Mouse (Mus musculus) embryonic facial prominence, embryonic 10.5 days (tissue): ENCODE results near the gene Mtfmt. TPM values are rescaled to one million over a fixed set of nuclear protein-coding genes. Genes with fewer than 3 reads are reported as not detected.

Source experiments
- DNase-seq: peaks from one replicate; pipeline ENCODE4 v3.0.0-alpha.2; 2017; ENCODE audit warnings: low spot score
- H3K27ac ChIP-seq: fragments of 300-500 bp; sonication (generic); replicated peaks from 2 replicates; pipeline ENCODE4 v1.5.1; 2016; ENCODE audit warnings: mild to moderate bottlenecking
- H3K27me3 ChIP-seq: fragments of 300-500 bp; sonication (generic); replicated peaks from 2 replicates; pipeline ENCODE4 v1.6.1; 2016; ENCODE audit warnings: low read depth, mild to moderate bottlenecking; ENCODE audit not compliant: poor library complexity, severe bottlenecking
- H3K36me3 ChIP-seq: fragments of 300-500 bp; sonication (generic); replicated peaks from 2 replicates; pipeline ENCODE4 v1.6.1; 2016; ENCODE audit warnings: mild to moderate bottlenecking, moderate library complexity
- H3K4me1 ChIP-seq: fragments of 300-500 bp; sonication (generic); 2 replicates; pipeline ENCODE4 v1.6.1; 2016
- H3K4me3 ChIP-seq: fragments of 300-500 bp; sonication (generic); 2 replicates; pipeline ENCODE4 v1.5.1; 2016; ENCODE audit warnings: mild to moderate bottlenecking, moderate library complexity
- H3K9me3 ChIP-seq: fragments of 300-500 bp; sonication (generic); 2 replicates; pipeline ENCODE4 v1.6.1; 2016; ENCODE audit warnings: mild to moderate bottlenecking
- WGBS: fragments of 180-500 bp; shearing (Covaris S2); methylation state at CpG from one replicate; pipeline ENCODE4 v1.1.7; 2016; 5-methylcytosine and 5-hydroxymethylcytosine counted together
- polyA plus RNA-seq: library from polyadenylated mRNA; unstranded; fragments of >200 nt; fragmentation: Nextera tagmentation; extraction: Ambion mirVana; gene quantifications from 2 replicates; pipeline ENCODE4 v1.2.1, GENCODE M21; 2016

Gene Mtfmt
- 20.1 and 22.7 TPM in 2 replicates for polyA plus RNA-seq

DNA sequence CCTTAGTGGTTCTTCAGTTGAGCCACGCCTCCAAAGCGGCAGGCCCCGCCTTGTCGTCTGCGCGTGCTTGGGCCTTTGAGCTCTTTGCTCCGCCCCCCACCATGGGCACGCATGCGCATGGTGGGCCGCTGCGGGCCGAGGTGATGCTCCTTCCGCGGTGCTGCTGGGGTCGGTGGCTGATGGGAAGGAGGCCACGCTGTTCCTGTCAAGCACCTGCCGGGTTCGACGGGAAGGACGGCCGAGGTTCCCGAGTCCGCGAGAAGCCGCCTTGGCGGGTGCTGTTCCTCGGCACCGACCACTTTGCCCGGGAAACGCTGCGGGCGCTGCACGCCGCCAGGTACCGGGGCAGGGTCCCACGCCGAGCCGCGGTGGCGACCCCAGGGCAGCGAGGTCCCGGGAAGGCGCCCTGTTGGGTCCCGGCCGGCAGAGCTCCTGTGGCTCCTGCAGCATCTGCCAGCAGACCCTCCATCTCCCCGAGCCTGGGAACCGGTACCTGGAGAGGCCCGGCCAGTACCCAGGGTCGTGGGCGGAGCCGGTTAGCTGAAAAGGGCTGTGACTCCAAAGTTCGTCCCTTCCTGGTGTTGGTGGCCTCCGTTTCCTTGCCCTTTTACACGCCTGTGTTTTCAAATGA lies at the start of gene Mtfmt:
Mtfmt (plus strand) TSS at position 112 of the 631 bp plus-strand sequence.
- DNase-seq: peak; percentile 96
- no peaks in the 10 kb centered on the region for H3K9me3 ChIP-seq
- H3K4me3 ChIP-seq: peak within 1 kb of the TSS; percentile 90
- peak within 1 kb of the TSS; percentile 86 for H3K27ac ChIP-seq
- under 1% methylated on average over 54 of the region's 54 CpGs for WGBS
- H3K36me3 ChIP-seq: peaks cover 23% of the 10 kb centered on the region
- H3K4me1 ChIP-seq: peaks cover 5% of the 10 kb centered on the region
- no peaks in the 10 kb centered on the region for H3K27me3 ChIP-seq

DNA sequence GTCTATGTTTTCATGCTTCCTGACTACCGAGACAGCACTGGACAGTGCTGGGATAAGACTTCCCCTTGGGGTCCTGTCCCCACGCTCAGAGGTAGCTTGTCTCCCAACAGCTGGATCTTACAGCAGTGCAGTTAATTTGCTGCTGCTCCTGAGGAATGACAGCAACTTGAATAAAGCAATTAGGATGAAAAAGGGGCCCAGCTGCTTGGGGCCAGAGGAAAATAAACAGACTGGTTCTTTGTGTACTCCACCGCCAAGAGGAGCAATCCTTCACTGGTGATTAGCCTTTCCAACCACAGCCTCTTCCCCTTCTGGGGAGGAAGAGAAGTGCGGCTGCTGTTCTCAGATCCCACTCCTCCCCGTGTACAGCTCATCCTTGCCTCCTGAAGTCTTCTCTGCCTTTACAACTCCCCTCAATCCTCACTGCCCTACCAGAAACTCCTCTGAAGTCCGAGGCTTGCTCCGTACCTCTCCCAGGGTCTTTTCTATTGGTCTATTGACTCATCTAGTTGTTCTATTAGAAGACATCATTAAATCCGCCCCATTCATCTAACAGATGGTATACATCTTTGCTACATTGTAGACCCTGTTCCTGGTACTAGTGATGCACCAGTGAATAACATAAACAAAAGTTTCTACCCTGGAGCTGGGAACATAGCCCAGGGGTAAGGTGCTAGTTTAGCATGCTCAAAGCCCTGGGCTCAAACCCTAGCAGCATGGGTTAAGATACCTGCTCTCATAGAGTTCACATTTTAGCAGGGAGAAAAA lies 49.0 kb upstream of the Mtfmt start:
- DNase-seq: peak; percentile 29
- H3K36me3 ChIP-seq: no peaks in the 10 kb centered on the region
- peaks cover 31% of the 10 kb centered on the region for H3K4me1 ChIP-seq
- H3K9me3 ChIP-seq: 0 out of 2 replicates have a peak, but pooled peaks cover 2% of the 10 kb centered on the region
- no peak overlapping the region; the same call in 1 of the 2 replicates for H3K27ac ChIP-seq
- 31% methylated on average over 8 of the region's 8 CpGs for WGBS
- H3K27me3 ChIP-seq: peaks cover 34% of the 10 kb centered on the region
- no peak overlapping the region for H3K4me3 ChIP-seq

DNA sequence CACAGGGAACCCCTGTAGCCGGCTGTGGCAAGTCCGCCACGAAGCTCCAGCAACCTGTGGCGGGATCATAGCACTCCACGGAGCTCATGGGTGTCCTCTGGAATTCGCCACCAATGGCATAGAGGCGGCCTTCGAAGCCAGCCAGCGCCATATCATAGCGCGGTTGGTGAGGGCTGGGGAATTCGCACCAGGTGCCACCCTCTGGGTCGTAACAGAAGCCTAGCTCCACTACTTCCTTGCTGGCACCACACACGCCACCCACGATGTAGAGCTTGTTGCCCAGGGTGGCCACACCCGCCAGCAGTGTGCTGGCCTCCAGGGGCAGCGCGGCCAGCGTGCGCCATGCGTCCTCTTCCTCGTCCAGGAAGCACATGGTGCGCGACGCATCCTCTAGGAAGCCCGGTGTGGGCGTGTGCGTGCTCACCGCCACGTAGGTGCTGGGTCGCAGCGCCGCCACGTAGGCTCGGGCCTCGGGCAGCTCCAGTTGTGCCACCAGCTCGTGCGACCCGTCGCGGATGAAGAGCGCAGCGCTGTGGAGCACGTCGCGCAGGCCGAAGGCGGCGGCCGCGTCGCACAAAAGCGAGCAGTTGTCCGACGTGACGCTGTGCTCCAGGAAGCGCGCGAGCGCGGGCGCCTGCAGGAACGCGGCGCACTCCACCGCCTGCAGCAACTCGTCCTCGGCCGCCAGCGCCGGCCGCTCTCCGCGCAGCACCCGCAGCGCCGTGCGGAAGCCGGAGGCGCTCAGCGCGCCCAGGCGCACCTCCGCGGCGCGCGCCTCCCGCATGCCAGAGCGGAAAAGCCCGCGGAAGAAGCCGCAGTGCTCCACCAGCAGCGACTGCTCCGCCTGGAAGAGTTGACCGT lies 44.6 kb upstream of the Mtfmt start:
- H3K4me3 ChIP-seq: peak overlapping the region; percentile 60
- peaks cover 60% of the 10 kb centered on the region for H3K27me3 ChIP-seq
- H3K9me3 ChIP-seq: 0 out of 2 replicates have a peak, but pooled peaks cover 2% of the 10 kb centered on the region
- peaks cover 18% of the 10 kb centered on the region for H3K4me1 ChIP-seq
- no peaks in the 10 kb centered on the region for H3K36me3 ChIP-seq
- H3K27ac ChIP-seq: peak overlapping the region; percentile 63
- WGBS: 18% methylated on average over 96 of the region's 96 CpGs
- DNase-seq: peak; percentile 61

GRCm38 (mm10) chr9:65391613-65391964 lies 44.0 kb upstream of the Mtfmt start, which contains the start of gene Kbtbd13:
Kbtbd13 (minus strand) TSS chr9:65391652.
- 41% methylated on average over 8 of the region's 8 CpGs for WGBS
- no peak for DNase-seq
- H3K4me1 ChIP-seq: peaks cover 13% of the 10 kb centered on the region
- no peaks in the 10 kb centered on the region for H3K36me3 ChIP-seq
- H3K9me3 ChIP-seq: 0 out of 2 replicates have a peak, but pooled peaks cover 2% of the 10 kb centered on the region
- H3K27me3 ChIP-seq: peaks cover 60% of the 10 kb centered on the region
- peak within 1 kb of the TSS; percentile 60 for H3K4me3 ChIP-seq
- H3K27ac ChIP-seq: peak within 1 kb of the TSS; percentile 63

DNA sequence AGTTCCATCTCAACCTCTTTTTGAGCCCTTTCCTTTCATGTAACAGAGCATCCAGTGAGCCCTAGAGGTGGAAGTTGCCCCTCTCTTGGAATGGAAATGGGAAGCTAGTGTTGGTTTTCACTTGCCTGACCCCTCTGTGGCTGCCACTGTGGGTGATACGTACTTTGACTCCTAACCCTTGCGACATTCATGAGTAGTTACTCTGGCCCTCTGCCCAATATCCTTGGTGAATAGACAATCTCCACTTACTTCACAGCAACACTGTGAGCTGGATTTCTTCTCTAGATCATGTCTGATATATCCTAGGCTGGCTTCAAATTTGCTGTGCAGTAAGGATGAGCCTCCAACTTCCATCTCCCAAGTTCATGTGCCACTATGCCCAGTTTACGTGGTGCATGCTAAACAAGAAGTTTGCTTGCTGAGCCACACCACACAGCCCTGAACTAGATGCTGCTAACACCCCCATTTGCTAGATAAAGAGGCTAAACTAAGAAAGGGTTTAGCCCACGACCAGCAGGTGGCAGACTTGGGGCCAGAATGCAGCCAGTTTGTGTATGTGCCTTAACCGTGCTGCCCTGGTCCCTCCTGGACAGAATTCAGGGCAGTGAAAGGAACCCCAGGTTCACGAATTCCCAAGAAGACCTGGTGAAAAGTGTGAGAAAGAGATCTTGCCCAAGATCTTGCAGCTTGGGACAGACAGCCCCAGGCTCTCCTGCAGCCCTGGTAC lies 42.8 kb upstream of the Mtfmt start:
- 32% methylated on average over 6 of the region's 6 CpGs for WGBS
- 0 out of 2 replicates have a peak, but pooled peaks cover 2% of the 10 kb centered on the region for H3K9me3 ChIP-seq

GRCm38 (mm10) chr9:65393606-65394005 lies 42.0 kb upstream of the Mtfmt start:
- Histone ChIP-seq H3K27me3 (peaks cover 75% of the 10 kb centered on the region), H3K4me3 (no peak overlapping the region), H3K36me3 (no peaks in the 10 kb centered on the region), H3K27ac (no peak overlapping the region), H3K4me1 (peaks cover 18% of the 10 kb centered on the region), H3K9me3 (0 out of 2 replicates have a peak, but pooled peaks cover 2% of the 10 kb centered on the region)
- WGBS: 51% methylated on average over 2 of the region's 2 CpGs
- no peak for DNase-seq

More for the DNA sequence above, 42.8 kb upstream of the Mtfmt start:
- H3K4me1 ChIP-seq: peaks cover 11% of the 10 kb centered on the region
- peak; percentile 77 for DNase-seq
- H3K27me3 ChIP-seq: peaks cover 71% of the 10 kb centered on the region
- no peak overlapping the region for H3K27ac ChIP-seq
- H3K36me3 ChIP-seq: no peaks in the 10 kb centered on the region
- no peak overlapping the region for H3K4me3 ChIP-seq

- DNase-seq: no peak
- Histone ChIP-seq H3K27me3 (peaks cover 73% of the 10 kb centered on the region), H3K4me1 (peaks cover 25% of the 10 kb centered on the region), H3K4me3 (no peak overlapping the region), H3K36me3 (no peaks in the 10 kb centered on the region), H3K27ac (no peak overlapping the region), H3K9me3 (0 out of 2 replicates have a peak, but pooled peaks cover 2% of the 10 kb centered on the region)
- 62% methylated on average over 2 of the region's 2 CpGs for WGBS
Measured at GRCm38 (mm10) chr9:65394360-65394759, 41.2 kb upstream of the Mtfmt start.

- peaks cover 37% of the 10 kb centered on the region for H3K27me3 ChIP-seq
- H3K27ac ChIP-seq: peak within 1 kb of the TSS; percentile 85
- peak within 1 kb of the TSS; percentile 75 for H3K4me3 ChIP-seq
- peak; percentile 89 for DNase-seq
- H3K9me3 ChIP-seq: no peaks in the 10 kb centered on the region
- H3K36me3 ChIP-seq: no peaks in the 10 kb centered on the region
- under 1% methylated on average over 24 of the region's 24 CpGs for WGBS
- peaks cover 15% of the 10 kb centered on the region for H3K4me1 ChIP-seq
Measured at GRCm38 (mm10) chr9:65398279-65398678, 37.3 kb upstream of the Mtfmt start, which contains the start of gene Rasl12. Rasl12 (plus strand) TSS chr9:65398506.

- DNase-seq: no peak
- no peaks in the 10 kb centered on the region for H3K36me3 ChIP-seq
- no peak overlapping the region for H3K27ac ChIP-seq
- H3K4me1 ChIP-seq: peaks cover 15% of the 10 kb centered on the region
- H3K9me3 ChIP-seq: no peaks in the 10 kb centered on the region
- H3K4me3 ChIP-seq: no peak overlapping the region
- peaks cover 31% of the 10 kb centered on the region for H3K27me3 ChIP-seq
- 91% methylated on average over 6 of the region's 6 CpGs for WGBS
Measured at GRCm38 (mm10) chr9:65399934-65400333, 35.6 kb upstream of the Mtfmt start.

- no peak overlapping the region for H3K27ac ChIP-seq
- H3K27me3 ChIP-seq: peaks cover 1% of the 10 kb centered on the region
- WGBS: 83% methylated on average over 15 of the region's 15 CpGs
- H3K9me3 ChIP-seq: no peaks in the 10 kb centered on the region
- DNase-seq: no peak
- H3K4me1 ChIP-seq: no peaks in the 10 kb centered on the region
- no peaks in the 10 kb centered on the region for H3K36me3 ChIP-seq
- H3K4me3 ChIP-seq: no peak overlapping the region
Measured at GRCm38 (mm10) chr9:65404331-65405183, 31.0 kb upstream of the Mtfmt start.

GRCm38 (mm10) chr9:65405184-65405449 lies 30.5 kb upstream of the Mtfmt start:
- H3K27ac ChIP-seq: no peak overlapping the region
- no peaks in the 10 kb centered on the region for H3K27me3 ChIP-seq
- no peak overlapping the region for H3K4me3 ChIP-seq
- no peaks in the 10 kb centered on the region for H3K9me3 ChIP-seq
- H3K36me3 ChIP-seq: no peaks in the 10 kb centered on the region
- no peaks in the 10 kb centered on the region for H3K4me1 ChIP-seq
- 91% methylated on average over 2 of the region's 2 CpGs for WGBS
- DNase-seq: no peak
